Mouse (Mus musculus): ENCODE results near the gene Cdkn2aip. TPM values are rescaled to one million over a fixed set of nuclear protein-coding genes. Genes with fewer than 3 reads are reported as not detected.
A peak's percentile ranks its signal among the peaks of the same experiment; 100 is the strongest.

Gene Cdkn2aip
- total and polyA plus RNA-seq, 3 experiments = 13.5 to 101 (median 14.1) TPM

DNA sequence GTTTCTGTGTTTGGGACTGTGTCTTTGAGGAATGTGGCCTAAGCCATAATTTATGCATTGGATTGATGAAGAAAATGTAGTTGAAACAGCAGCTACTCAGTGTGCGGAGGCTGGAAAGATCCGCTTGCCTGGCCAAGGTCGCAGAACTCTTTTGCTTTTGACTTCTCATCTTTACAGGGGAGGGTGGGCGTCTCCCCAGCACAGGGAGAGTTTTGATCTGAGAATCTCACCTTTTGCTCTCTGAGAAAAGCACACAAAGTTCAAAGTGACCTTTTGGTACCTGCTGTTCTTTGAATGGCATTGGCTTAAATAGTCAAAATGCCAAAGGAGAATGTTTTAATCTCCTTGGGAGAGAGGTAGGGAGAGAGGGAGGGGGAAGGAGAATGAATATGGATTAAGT lies 46.5 kb upstream of the Cdkn2aip start:
- no peak overlapping the region for H3K9ac ChIP-seq (ENCODE audit: control insufficient read depth, low read depth, low read length, poor library complexity, severe bottlenecking)
- no peaks in the 10 kb centered on the region for H3K9me3 ChIP-seq (replicated peaks; ENCODE audit: insufficient read depth, low read length)
- 0 out of 4 replicates have a peak, but pooled peaks cover 0 to 1% of the 10 kb centered on the region in 2 experiments for H3K27me3 ChIP-seq (ENCODE audit: control insufficient read depth in 1 of 2, insufficient read depth in 2 of 2, low read length in 2 of 2)
- H3K36me3 ChIP-seq (ENCODE audit: control insufficient read depth in 1 of 2, insufficient read depth in 2 of 2, low read length in 2 of 2) = no peaks in the 10 kb centered on the region
- no peaks in the 10 kb centered on the region for H3K79me2 ChIP-seq (ENCODE audit: control insufficient read depth, insufficient read depth, low read length, poor library complexity)
- DNase-seq (ENCODE audit: low read depth, low spot score) = no peak
- H3K4me1 ChIP-seq (ENCODE audit: control insufficient read depth in 1 of 2, insufficient read depth in 2 of 2, low read length in 2 of 2) = no peaks in the 10 kb centered on the region
- no peak overlapping the region for H3K4me3 ChIP-seq (ENCODE audit: control insufficient read depth in 1 of 2, insufficient read depth in 1 of 2, low read depth in 2 of 2, low read length in 2 of 2)
- no peak overlapping the region for H3K27ac ChIP-seq (ENCODE audit: control insufficient read depth, low read depth, low read length)
- TF ChIP-seq ELF1 (IDR thresholded peaks at IDR 0.05; ENCODE audit: low read depth, low read length) = no peak

- Histone ChIP-seq H3K4me1 (ENCODE audit: control insufficient read depth in 1 of 2, insufficient read depth in 2 of 2, low read length in 2 of 2) (no peaks in the 10 kb centered on the region), H3K27me3 (ENCODE audit: control insufficient read depth in 1 of 2, insufficient read depth in 2 of 2, low read length in 2 of 2) (0 out of 4 replicates have a peak, but pooled peaks cover 0 to 1% of the 10 kb centered on the region in 2 experiments), H3K79me2 (ENCODE audit: control insufficient read depth, insufficient read depth, low read length, poor library complexity) (no peaks in the 10 kb centered on the region), H3K36me3 (ENCODE audit: control insufficient read depth in 1 of 2, insufficient read depth in 2 of 2, low read length in 2 of 2) (peaks cover 0 to 5% of the 10 kb centered on the region in 2 experiments; a peak in 1 of 4 replicates), H3K27ac (ENCODE audit: control insufficient read depth, low read depth, low read length) (no peak overlapping the region), H3K4me3 (ENCODE audit: control insufficient read depth in 1 of 2, insufficient read depth in 1 of 2, low read depth in 2 of 2, low read length in 2 of 2) (no peak overlapping the region), H3K9me3 (replicated peaks; ENCODE audit: insufficient read depth, low read length) (no peaks in the 10 kb centered on the region), H3K9ac (ENCODE audit: control insufficient read depth, low read depth, low read length, poor library complexity, severe bottlenecking) (no peak overlapping the region)
- TF ChIP-seq POLR2A (IDR thresholded peaks at IDR 0.05; ENCODE audit: control insufficient read depth in 1 of 2, insufficient read depth in 1 of 2, low read depth in 1 of 2, low read length in 2 of 2, poor library complexity in 1 of 2) = no peak
- no peak for TF ChIP-seq MAX (IDR thresholded peaks at IDR 0.05; ENCODE audit: low read length)
- TF ChIP-seq ELF1 (IDR thresholded peaks at IDR 0.05; ENCODE audit: low read depth, low read length) = no peak
- no peak for TF ChIP-seq NRF1 (IDR thresholded peaks at IDR 0.05; ENCODE audit: insufficient read depth, low read depth, low read length, poor library complexity, severe bottlenecking)
- DNase-seq (ENCODE audit: low read depth, low spot score) = peak; percentile 38
Observed at GRCm38 (mm10) chr8:47753121-47753520, 39.4 kb upstream of the Cdkn2aip start.

GRCm38 (mm10) chr8:47750096-47750495 lies 36.4 kb upstream of the Cdkn2aip start:
- peak overlapping the region; percentile 60 to 73 for H3K4me3 ChIP-seq (ENCODE audit: control insufficient read depth in 1 of 2, insufficient read depth in 1 of 2, low read depth in 2 of 2, low read length in 2 of 2)
- peaks cover 0 to 5% of the 10 kb centered on the region in 2 experiments; a peak in 1 of 4 replicates for H3K36me3 ChIP-seq (ENCODE audit: control insufficient read depth in 1 of 2, insufficient read depth in 2 of 2, low read length in 2 of 2)
- H3K9ac ChIP-seq (ENCODE audit: control insufficient read depth, low read depth, low read length, poor library complexity, severe bottlenecking) = peak overlapping the region; percentile 49
- DNase-seq (ENCODE audit: low read depth, low spot score) = peak; percentile 85
- H3K9me3 ChIP-seq (replicated peaks; ENCODE audit: insufficient read depth, low read length) = no peaks in the 10 kb centered on the region
- no peak overlapping the region for H3K27ac ChIP-seq (ENCODE audit: control insufficient read depth, low read depth, low read length)
- no peaks in the 10 kb centered on the region for H3K79me2 ChIP-seq (ENCODE audit: control insufficient read depth, insufficient read depth, low read length, poor library complexity)
- no peaks in the 10 kb centered on the region; a peak in 1 of 4 replicates for H3K27me3 ChIP-seq (ENCODE audit: control insufficient read depth in 1 of 2, insufficient read depth in 2 of 2, low read length in 2 of 2)
- no peaks in the 10 kb centered on the region for H3K4me1 ChIP-seq (ENCODE audit: control insufficient read depth in 1 of 2, insufficient read depth in 2 of 2, low read length in 2 of 2)
- no peak for TF ChIP-seq RCOR1 (IDR thresholded peaks at IDR 0.05; ENCODE audit: low read depth, low read length)
- no peak for TF ChIP-seq MEF2A (IDR thresholded peaks at IDR 0.05; ENCODE audit: extremely low read depth, insufficient replicate concordance, low read depth, low read length, poor library complexity, severe bottlenecking)
- TF ChIP-seq MAZ (IDR thresholded peaks at IDR 0.05; ENCODE audit: low read depth, low read length) = 0 out of 2 replicates have a peak, but pooled peaks have one; percentile 38
- peak; percentile 57 to 66 (median 58) for TF ChIP-seq CTCF (IDR thresholded peaks at IDR 0.05 in 2 of 3, conservative IDR thresholded peaks at IDR 0.05 in 1 of 3; ENCODE audit: control insufficient read depth in 1 of 3, insufficient read depth in 1 of 3, low read depth in 2 of 3, low read length in 3 of 3, poor library complexity in 1 of 3, severe bottlenecking in 1 of 3)
- TF ChIP-seq POLR2AphosphoS5 (IDR thresholded peaks at IDR 0.05; ENCODE audit: borderline replicate concordance, low read depth, low read length) = no peak
- no peak for TF ChIP-seq TBP (IDR thresholded peaks at IDR 0.05; ENCODE audit: low read depth, low read length)
- peak; percentile 70; the same call in 1 of the 2 replicates for TF ChIP-seq USF1 (IDR thresholded peaks at IDR 0.05; ENCODE audit: low read depth, low read length)
- TF ChIP-seq UBTF (IDR thresholded peaks at IDR 0.05; ENCODE audit: borderline replicate concordance, insufficient read depth, low read depth, low read length) = no peak
- no peak for TF ChIP-seq POLR2AphosphoS2 (IDR thresholded peaks at IDR 0.05; ENCODE audit: low read length)
- TF ChIP-seq ZNF384 (IDR thresholded peaks at IDR 0.05; ENCODE audit: low read depth, low read length) = no peak
- no peak for TF ChIP-seq TCF12 (IDR thresholded peaks at IDR 0.05; ENCODE audit: low read depth, low read length)
- no peak for TF ChIP-seq POLR2A (IDR thresholded peaks at IDR 0.05; ENCODE audit: control insufficient read depth in 1 of 2, insufficient read depth in 1 of 2, low read depth in 1 of 2, low read length in 2 of 2, poor library complexity in 1 of 2)
- TF ChIP-seq MXI1 (IDR thresholded peaks at IDR 0.05; ENCODE audit: low read depth, low read length) = peak; percentile 97
- no peak for TF ChIP-seq E2F4 (IDR thresholded peaks at IDR 0.05; ENCODE audit: borderline replicate concordance, low read depth, low read length)
- TF ChIP-seq BHLHE40 (IDR thresholded peaks at IDR 0.05; ENCODE audit: borderline replicate concordance, low read depth, low read length) = no peak
- TF ChIP-seq KAT2A (conservative IDR thresholded peaks at IDR 0.05; ENCODE audit: low read depth, low read length) = no peak
- no peak for TF ChIP-seq MYB (IDR thresholded peaks at IDR 0.05; ENCODE audit: low read depth, low read length)
- TF ChIP-seq MAX (IDR thresholded peaks at IDR 0.05; ENCODE audit: low read length) = peak; percentile 90
- TF ChIP-seq NRF1 (IDR thresholded peaks at IDR 0.05; ENCODE audit: insufficient read depth, low read depth, low read length, poor library complexity, severe bottlenecking) = no peak
- TF ChIP-seq TAL1 (IDR thresholded peaks at IDR 0.05; ENCODE audit: low read length) = no peak
- peak; percentile 12; the same call in 1 of the 2 replicates for TF ChIP-seq RAD21 (IDR thresholded peaks at IDR 0.05; ENCODE audit: low read depth, low read length)
- TF ChIP-seq EP300 (IDR thresholded peaks at IDR 0.05; ENCODE audit: low read depth in 1 of 2, low read length in 2 of 2) = 0 out of 4 replicates have a peak, but pooled peaks of 1 of the 2 experiments have one; percentile 13
